Mouse (Mus musculus) retina, embryonic 14.5 days (tissue): ENCODE measurements around the gene Erbb3.

ENCODE experiments used
- DNase-seq: peaks from one replicate; pipeline ENCODE4 v3.0.0-alpha.2; 2015; ENCODE audit warnings: low spot score

Gene Erbb3

DNA sequence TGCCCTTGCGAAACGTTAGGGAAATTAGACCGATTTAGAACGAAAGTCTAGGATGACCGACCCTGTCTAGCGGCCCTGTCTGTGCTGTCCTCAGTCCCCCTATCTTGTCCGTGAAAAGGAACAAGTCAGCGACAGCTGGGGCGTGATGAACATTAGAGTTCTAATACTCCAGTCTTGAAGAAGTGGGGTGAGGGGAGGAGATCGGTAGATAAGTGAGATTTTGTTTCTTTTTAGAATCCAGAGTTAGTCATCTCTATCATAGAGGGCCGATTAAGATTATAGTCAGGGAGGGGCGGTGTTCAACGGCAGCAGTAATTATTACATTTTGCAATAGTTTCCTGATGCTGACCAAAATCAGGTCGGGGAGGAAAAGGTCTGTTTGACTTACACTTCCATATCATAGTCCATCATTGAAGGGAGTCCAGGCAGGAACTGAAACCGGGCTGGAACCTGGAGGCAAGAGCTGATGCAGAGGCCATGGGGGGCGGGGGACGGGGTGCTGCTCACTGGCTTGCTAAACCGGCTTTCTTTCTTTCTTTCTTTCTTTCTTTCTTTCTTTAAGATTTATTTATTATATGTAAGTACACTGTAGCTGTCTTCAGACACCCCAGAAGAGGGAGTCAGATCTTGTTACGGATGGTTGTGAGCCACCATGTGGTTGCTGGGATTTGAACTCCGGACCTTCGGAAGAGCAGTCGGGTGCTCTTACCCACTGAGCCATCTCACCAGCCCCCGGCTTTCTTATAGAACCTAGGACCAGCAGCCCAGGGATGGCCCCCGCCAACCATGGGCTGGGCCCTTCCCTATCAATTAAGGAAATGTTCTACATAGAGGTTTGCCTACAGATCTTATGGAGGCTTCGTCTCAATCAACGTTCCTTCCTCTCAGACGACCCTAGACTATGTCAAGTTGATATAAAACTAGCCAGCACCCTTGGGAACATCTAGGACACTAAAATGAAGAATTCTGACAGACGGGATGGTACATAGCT, 62.8 kb downstream of the Erbb3 start:
- no peak for DNase-seq

GRCm38 (mm10) chr10:128525671-128526308, 63.7 kb downstream of the Erbb3 start, which contains the start of gene Esyt1:
Esyt1 (minus strand) TSS chr10:128525871.
- peak; percentile 97 for DNase-seq

- peak; percentile 76 for DNase-seq
Measured at GRCm38 (mm10) chr10:128524732-128525662, 64.5 kb downstream of the Erbb3 start.

DNA sequence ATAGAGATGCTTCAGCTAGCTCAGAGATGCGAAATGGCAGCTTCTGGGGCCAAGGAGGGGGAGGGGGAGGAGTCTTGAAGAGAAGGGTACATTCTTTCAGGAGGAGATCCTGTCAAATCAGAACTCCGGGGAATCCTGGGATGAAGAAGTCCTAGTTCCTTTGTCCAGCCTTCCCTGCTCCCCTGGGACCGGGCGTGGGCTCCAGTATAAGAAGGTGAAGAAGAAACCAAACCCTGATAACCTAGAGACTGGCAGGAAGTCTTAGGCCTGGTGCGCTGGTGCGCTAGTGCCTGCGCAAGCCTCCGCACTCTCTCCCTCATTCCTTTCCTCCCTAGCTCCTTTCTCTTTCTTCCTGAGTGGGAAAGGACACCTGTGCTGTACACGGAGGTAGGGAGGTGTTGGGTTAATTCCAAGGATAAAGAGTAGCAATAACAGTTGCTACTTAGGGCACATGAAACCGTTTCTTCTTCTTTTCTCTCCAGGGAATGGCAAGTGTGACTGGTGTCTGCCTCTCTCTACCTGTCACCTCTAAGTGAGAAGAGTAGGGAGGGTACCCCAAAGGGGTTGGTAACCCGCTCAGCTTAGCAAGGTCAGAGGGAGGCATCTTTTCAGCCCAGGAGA, 65.2 kb downstream of the Erbb3 start:
- DNase-seq, result peak; percentile 63

GRCm38 (mm10) chr10:128522351-128522750, 67.1 kb downstream of the Erbb3 start:
- no peak for DNase-seq

GRCm38 (mm10) chr10:128520591-128520990, 68.9 kb downstream of the Erbb3 start:
- DNase-seq, result no peak

GRCm38 (mm10) chr10:128518833-128519232, 70.6 kb downstream of the Erbb3 start:
- peak; percentile 66 for DNase-seq
